Mouse (Mus musculus): ENCODE results near the gene D430041D05Rik.
"Not testable (repeated sequence)": the region's sequence is repeated elsewhere in the genome, so short reads cannot be mapped to it uniquely, and the experiment has no call there.

Gene D430041D05Rik

DNA sequence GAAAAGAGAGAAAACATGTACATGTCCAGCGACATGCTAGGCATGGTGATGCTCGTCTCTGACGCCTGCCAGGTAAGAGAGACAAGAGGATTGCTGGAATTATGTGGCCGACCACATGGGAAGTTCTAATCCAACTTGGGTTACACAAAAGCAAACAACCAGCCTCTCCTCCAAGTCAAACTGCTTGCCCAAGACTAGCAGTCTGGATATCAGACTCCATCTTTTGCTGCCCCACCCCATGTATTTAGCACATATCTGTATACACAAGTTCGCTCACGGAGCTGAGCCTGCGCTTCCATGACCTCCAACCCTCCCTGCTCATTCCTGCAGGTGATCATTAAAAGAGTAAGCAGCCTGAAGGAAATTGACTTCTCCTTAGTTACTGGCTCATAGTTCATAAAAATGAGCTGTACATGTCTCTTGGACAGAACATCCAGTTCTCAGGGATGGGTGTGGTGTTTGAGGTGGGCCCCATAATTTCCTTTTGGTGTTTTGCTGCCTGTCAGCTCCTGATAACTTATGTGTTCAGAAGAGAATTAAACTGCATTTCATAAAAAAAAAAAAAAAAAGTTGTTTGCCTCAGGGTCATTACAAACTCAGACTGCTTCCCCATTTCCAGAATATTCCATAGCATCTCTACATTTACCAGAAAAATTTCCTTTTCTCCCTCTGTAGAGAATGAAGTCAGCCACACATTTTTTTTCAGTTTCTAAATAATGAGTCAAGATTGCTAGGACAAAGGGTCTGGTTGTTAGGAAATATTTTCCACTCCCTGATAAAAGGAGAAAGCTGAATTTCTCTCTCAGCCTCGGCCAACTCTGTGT, 288.9 kb downstream of the D430041D05Rik start:
- no peak for DNase-seq (ENCODE audit: low read depth, low spot score)

DNA sequence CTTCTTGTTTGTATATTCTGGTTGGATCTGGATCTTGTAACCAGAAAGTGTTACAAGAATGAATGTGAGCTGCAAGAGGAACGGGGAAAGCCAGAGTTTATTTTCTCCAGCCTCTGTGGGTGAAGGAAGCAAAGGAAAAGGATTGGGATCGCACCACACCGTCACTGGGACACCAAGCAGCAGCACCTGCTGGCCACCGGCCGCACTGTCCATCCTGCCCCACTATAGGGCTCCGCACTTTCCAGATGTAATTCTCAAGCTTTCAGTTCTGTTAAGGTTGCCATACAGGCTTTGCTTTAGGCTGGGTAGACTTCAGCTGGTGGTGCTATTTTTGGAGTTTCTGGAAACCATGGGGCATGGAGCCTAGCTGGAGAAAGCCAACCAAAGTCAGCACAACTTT, 290.5 kb downstream of the D430041D05Rik start:
- DNase-seq (ENCODE audit: low read depth, low spot score) = no peak

DNA sequence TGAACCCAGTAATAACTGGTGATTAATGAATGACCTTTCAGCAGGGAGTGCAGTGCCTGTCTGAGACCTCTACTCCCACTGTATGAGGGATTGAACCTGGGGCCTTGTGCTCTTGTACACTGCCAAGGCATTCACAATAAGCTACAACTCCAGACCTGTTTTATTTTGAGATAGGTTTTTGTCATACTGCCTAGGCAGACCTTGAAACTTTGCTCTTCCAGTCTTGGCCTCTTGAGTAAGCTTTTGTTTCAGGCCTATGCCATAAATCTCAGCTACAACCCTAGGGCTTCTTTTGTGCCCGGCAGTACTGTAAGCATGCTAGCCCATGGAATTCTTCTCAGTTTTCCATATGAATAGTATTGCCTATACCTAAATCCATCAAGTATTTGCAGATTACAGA, 291.7 kb downstream of the D430041D05Rik start:
- no peak for DNase-seq (ENCODE audit: low read depth, low spot score)

DNA sequence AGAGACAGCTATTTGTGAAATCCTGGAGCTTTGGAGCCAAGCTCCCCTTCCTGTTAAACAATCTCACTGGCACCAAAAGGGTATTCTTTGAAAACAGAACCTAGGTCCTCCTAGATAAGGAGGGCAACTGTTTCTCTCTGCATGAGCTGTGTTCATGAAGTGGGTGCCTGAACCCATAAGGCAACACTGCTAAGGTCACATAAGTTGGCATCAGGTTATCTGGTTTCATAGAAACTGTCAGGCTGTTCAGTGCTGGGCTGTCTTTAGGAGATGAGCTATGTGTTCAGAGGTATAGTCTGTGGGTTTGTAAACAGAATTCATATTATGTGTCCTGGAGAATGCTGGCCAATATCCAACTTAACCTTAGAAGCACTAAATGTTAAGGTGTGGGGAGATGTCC, 293.6 kb downstream of the D430041D05Rik start:
- not testable (repeated sequence) for DNase-seq (ENCODE audit: low read depth, low spot score)

DNA sequence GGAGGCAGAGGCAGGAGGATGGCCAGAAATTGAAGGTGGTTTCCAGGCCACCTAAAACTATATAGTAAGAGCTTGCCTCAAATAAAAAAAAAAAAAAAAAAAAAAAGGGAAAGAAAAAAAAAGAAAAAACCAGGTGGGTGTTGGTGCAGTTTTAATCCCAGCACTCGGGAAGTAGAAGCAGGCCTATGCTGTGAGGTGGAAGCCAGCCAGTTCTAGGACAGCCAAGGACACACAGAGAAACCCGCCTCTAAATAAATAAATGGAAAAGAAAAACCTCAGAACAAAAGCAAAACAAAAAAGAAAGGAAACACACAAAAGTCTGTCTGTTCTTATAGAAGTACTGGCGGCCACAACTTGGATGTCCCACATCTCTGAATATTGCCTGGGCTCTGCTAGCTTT, 295.9 kb downstream of the D430041D05Rik start:
- DNase-seq (ENCODE audit: low read depth, low spot score) = no peak

DNA sequence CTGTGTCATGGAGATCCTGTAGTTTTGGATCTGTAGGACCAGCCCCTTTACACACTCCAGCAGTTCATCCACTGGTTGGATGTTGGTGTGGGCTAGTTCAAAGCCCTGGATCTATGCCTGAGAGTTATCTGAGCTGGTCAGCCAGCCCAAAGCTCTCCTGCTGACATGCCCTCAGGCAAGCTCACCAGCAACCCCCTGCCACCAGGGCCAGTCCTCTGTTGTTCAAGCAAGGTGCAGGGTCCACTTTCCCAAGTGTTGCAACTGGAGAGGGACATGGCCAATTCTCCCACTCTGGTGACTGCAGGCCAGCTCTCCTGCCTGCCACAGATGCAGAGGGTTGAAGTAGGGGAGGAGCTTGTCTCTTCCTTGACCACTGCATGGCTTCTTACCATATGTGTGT, 297.2 kb downstream of the D430041D05Rik start:
- not testable (repeated sequence) for DNase-seq (ENCODE audit: low read depth, low spot score)

DNA sequence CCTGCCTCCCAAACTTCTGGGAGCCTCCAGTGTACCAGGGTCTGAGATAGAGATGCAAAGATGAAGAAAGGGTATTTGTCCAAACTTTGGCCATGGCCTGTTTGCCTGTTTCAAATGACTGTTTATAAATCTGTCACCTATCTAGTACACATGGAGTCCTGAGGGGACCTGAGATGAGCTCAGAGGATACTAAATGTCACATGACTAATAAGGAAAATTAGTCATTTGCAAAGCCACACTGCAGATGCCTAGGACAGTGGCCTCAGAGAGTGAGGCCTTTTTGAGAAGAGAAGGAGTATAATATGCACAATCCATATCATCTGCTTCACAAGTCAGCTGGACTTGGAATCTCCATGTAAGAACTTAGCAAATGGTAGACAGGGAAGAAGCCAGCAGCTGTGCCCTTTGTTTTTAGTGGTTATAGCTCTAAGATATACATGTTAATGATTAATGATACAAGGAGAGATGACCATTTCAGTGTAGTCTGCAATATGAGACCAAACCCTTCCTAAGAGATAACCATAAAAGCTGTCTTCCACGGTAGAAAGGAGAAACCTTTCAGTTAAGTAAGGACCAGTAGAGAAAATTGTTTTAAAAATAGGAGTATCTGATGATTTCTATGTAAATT, 299.5 kb downstream of the D430041D05Rik start:
- not testable (repeated sequence) for DNase-seq (ENCODE audit: low read depth, low spot score)

DNA sequence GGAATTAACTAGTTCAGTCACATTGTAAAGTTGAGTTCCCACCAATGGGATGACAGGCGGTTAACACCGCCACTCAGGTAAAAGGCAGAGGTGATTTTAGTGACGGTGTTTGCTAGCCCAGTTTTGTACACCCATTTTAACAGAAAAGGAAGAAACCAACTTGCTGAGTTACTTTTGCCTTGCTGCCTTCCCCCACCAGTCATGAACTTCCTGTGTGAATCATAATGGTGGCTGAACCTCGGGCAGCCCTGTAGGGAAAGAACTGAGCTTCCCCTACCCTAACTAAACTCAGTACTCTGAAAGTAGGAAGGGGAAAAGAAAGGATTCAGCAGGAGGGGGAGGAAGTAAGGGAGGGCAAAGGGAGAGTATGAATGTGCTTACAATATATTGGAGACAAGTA, 300.8 kb downstream of the D430041D05Rik start:
- DNase-seq (ENCODE audit: low read depth, low spot score) = no peak

DNA sequence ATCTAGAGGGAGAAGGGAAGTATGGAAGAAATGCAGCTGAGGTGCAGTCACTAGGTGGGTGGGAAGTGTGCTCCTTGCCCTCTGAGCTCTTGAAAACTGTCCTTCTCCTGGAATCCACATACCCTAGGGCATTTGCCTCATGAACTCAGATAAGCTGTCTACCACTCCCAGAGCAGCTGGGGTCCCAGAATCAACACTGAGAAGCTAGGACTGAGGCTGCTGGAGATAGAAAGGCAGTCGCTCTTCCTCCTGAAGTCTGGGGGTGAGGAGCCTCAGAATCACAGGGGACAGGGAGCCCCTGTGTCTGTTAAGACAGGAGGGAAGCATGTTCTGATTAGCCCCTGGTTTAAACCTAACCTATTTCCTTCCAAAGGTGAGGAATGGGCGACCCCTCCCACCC, 301.3 kb downstream of the D430041D05Rik start:
- DNase-seq (ENCODE audit: low read depth, low spot score) = no peak

DNA sequence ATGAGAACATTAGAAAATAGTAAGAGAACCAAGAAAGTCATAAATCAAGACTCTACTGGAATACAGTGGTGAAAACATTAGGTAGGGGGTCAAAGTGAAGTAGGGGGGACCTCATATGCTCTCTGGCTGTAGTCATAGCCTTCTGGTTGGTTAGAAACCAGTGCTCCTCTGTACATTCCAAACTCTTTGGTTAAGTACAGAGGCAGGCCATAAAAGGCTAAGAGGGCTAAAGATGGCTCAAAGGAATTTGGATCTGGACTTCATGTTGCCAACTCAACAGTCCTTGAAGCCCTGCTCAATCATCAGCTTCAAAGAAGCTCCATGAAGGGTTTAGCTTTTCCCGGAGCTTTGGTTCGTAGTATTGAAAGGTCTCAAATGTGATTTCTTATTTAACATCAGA, 301.8 kb downstream of the D430041D05Rik start:
- DNase-seq (ENCODE audit: low read depth, low spot score) = not testable (repeated sequence)

DNA sequence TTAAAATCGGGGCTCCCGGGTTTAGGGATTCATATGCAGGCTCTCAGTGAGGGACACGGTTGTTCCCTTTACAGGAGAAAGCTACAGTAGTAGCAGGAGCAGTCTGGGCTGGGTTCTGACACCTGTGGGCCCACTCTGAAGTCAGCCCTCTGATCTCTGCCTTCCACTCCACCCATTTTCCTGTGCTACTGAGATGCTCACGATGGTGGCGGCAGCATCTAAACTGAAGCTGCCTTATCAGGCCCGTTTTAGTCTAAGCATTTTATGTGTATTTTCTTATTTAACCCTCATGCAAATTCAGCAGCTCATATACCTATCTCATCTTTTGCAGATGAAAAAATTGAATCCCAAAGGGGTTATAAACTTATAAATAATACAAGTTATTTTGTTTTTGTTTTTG, 306.0 kb downstream of the D430041D05Rik start:
- DNase-seq (ENCODE audit: low read depth, low spot score) = no peak

DNA sequence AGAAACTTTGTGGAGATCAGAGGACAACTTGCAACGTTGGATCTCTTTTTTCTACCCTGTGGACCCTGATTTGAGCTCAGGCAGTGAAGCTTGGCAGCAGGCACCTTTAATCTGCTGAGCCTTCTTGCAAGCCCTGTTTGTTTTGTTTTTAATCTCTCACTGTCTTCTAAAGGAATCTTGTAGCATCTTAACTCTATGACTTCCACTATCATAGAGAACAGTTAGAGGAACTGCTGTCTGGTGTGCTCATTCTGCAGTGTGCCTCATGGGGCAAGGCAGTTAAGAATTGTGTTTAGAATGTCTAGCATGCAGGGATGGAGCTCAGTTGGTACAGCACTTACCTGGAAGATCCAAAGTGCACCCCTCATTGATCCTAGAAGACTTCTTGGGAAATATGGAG, 310.9 kb downstream of the D430041D05Rik start:
- DNase-seq (ENCODE audit: low read depth, low spot score) = no peak

DNA sequence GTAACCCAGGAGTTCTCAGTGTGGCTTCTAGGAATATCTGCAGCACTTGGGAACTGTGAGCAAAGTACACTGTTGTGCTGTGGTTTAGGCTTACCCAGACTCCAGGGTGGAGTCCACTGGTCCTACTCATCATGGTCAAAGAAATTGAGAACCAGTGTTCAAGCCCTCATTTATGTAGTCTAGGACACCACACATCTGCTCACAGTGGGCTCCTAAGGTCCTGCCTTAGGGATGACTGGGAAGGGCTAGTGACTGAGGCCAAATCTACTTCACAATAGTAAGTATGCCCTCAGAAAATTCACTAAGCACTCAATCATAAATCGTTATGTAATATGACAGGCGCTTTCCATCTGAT, 311.6 kb downstream of the D430041D05Rik start:
- DNase-seq (ENCODE audit: low read depth, low spot score) = no peak

DNA sequence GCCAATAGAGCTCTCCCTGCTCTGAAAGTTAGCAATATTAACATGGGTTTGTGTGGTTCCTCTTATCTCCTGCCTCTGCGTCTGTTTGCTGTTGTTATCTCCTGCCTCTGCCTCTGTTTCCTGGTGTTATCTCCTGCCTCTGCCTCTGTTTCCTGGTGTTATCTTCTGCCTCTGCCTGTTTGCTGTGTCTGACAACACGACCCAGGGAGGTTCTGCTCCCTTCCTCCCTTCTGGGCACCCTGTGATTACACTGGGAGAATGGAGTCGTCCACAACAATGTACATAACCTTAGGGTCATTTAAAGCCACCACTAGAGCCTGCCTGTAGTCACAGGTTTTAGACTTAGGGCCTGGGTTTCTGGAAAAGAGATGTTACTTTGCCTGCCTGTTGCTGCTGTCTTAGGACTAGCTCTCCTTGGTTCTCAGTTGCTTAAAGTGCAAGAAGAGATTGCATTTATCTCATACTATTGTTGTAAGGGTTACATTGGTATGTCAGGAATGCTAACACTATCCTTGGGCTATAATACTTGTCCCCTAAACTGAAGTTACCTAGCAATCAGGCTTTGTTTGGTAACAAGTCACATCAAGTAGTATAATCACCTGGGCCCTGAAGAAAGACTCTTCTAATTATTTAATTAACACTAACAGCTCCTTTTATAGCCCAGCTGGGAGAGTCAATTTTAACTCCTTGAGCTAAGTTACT, 312.1 kb downstream of the D430041D05Rik start:
- no peak for DNase-seq (ENCODE audit: low read depth, low spot score)

DNA sequence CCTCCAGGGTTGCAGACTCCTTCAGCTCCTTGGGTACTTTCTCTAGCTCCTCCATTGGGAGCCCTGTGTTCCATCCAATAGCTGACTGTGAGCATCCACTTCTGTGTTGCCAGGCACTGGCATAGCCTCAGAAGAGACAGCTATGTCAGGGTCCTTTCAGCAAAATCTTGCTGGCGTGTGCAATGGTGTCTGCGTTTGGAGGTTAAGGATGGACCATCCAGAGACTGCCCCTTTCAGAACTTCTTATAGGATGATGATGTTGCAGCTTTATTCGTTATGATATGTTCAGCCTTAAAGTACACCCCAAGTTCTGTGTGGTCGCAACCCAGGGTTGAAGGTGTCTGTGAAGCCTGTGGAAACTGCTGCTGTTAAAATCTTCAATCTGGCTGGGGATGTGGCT, 313.4 kb downstream of the D430041D05Rik start:
- DNase-seq (ENCODE audit: low read depth, low spot score) = not testable (repeated sequence)

DNA sequence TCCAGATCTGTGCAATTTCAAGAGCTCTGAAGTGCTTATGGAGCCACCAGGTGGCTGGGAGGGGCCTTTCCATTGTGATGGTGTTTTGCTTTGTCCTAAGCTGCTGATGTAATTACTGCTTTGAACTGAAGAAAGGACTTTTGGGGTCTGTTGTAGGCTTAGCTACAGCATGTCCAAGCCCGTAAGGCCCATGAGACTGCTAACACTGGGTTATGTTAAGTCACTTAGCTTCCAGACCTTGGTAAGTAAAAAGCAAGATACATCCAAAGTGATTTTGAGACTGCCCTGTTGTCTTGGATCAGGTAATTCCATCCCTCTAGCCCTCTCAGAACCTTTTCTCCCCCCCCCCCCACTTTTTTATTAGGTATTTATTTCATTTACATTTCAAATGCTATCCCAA, 314.0 kb downstream of the D430041D05Rik start:
- not testable (repeated sequence) for DNase-seq (ENCODE audit: low read depth, low spot score)

DNA sequence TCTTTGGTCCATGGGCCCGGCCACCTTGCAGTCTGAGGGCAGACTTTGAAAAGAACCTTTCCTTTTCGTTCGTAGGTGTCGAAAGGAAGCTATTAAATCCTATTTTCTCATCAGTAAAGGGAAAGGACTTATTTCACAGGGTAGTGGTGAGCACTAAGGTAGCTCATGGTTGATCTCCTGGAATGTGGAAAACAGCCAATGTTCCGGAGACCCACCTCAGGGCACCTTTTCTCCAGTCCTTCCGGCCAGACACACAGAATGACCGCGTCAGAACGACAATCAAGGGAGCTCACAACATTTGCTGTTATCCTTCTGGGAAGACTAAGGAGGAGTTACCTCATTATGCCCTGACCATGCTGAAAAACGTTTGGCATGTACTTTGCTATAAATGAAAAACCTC, 314.6 kb downstream of the D430041D05Rik start:
- no peak for DNase-seq (ENCODE audit: low read depth, low spot score)

DNA sequence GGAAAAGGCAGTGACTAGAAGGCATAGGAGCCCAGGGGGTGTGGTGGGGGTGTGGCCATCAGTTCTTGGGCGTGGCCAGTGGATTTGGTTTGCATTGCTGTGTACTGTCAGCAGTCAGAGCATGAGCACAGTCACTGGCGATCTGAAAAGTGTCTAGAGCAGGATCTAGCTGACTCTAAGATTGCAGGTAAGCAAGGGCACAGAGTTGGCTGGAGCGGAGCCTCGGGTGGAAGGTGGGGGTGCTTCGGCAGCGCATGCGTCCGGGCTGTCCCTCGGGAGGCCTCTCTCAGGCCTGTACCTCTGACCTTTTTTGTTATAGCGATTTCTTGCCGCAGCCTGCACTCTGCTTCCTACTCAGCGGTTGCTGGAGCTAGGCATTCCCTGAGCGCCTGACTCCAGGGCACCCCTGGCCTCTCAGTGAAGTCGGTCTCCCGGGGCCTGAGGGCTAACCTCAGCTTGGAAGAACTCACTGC, 315.0 kb downstream of the D430041D05Rik start, which contains the start of gene Cd59a:
Gene Cd59a, plus strand, starts transcription at position 61 of the 473 bp plus-strand sequence.
- DNase-seq (ENCODE audit: low read depth, low spot score) = peak; percentile 56

DNA sequence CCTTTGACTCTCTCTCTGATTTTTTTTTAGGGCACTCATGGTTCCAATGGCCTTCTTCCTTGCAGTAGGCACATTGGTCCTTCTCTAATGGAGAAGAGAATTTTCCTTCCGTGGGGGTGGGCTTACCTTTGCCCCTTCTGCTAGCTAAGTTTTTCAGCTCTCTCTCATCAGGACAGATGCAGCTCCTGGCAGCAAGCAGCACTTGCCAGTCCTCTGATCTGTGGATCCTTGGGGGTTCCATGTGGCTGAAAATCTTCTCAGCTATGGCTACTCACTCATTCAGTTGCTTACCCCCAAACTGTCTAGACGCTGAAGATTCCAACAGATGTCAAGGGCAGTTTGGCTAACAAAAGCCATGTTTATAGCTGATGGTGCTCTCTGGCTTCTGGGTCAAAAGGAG, 317.5 kb downstream of the D430041D05Rik start:
- DNase-seq (ENCODE audit: low read depth, low spot score) = no peak

All from CD4-positive, CD25-positive, alpha-beta regulatory T cell, adult 2 months (primary cell).